Mouse (Mus musculus) heart, postnatal 0 days (tissue): ENCODE results near the gene Igf1r.

Source experiments
- CTCF ChIP-seq: IDR thresholded peaks from 2 replicates; pipeline ENCODE4 v1.5.1; 2016; ENCODE audit warnings: antibody characterized with exemption, control low read depth, low read depth
- EP300 ChIP-seq: IDR thresholded peaks from 2 replicates; pipeline ENCODE4 v1.6.1; 2016; ENCODE audit warnings: antibody characterized with exemption, low read depth

DNA sequence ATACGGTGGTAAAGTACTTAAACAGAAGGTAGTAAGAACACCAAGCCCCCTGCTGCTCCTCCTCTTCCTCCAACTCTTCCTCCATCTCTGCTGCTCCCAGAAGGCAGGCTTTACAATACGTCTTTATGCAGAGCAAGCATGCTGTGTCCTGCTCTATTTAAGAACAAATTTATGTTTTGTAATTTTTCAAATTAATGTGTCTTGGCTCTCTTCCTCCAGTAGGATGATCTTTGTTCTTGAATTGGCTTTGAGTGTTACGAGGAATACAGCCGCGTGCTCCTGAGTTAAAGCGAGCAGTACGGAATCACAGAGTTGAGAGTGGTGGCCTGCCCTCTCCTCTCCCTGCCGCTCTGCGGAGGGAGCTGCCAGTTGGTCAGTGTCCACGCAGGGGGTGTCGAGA lies 34.2 kb downstream of the Igf1r start:
- no peak for TF ChIP-seq EP300
- TF ChIP-seq CTCF, result no peak
